Mouse (Mus musculus) adrenal gland, postnatal 10 days (tissue): ENCODE results near the gene Lrriq4. TPM values are rescaled to one million over a fixed set of nuclear protein-coding genes. Genes with fewer than 3 reads are reported as not detected.

Source experiments
- DNase-seq: peaks from one replicate; pipeline ENCODE4 v3.0.0; 2021; ENCODE audit warnings: mixed read lengths
- long read RNA-seq, 2 experiments: library from polyadenylated mRNA; stranded (forward); transcript quantifications; one replicate each; pipeline ENCODE4 v2.0.0; 2021
- total RNA-seq, 2 experiments: library from RNA; stranded (reverse); gene quantifications; 2 replicates each; pipeline ENCODE4 v1.2.3; 2021

The Lrriq4 gene
- not detected for total RNA-seq
- long read RNA-seq, experiment 1 = 0 reads
- long read RNA-seq, experiment 2 = 0 reads

GRCm38 (mm10) chr3:30644207-30644606 lies at the start of gene Lrriq4:
Gene Lrriq4, plus strand, starts transcription at chr3:30644507.
- no peak for DNase-seq

DNA sequence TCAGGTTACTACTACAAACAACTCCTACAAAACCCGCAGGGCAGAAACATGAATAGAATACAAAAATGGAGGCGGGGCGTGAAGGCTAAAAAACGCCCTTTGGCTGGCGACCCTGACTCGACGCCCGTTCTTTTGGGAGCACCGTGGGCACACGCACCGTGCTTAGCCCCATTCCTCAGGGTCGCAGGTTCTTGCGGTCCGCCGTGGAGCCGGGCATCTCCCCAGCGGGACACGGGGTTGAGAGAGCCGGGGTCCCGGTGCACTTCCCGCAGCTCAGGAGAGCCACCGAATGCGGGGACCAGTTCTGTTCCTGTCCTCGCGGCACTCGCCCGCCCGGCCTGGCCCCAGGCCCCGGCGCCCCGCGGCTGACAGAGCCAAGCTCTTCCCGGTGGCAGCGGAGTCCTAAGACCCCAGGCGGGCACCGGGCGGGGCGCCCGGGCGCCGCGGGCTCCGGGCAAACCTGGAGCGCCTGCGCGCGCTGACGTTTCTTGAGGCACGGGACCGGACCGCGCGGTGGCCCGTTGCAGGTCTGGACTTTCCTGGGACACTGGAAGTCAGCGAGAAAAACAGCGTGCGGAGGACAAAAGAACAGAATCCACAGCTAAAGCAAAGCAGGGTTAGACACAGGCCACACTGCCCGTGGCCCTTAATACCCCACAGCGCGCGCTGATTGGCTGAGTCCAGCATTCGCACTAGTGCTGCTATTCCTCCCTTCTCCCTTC lies 49.0 kb upstream of the Lrriq4 start:
- DNase-seq = peak; percentile 62

DNA sequence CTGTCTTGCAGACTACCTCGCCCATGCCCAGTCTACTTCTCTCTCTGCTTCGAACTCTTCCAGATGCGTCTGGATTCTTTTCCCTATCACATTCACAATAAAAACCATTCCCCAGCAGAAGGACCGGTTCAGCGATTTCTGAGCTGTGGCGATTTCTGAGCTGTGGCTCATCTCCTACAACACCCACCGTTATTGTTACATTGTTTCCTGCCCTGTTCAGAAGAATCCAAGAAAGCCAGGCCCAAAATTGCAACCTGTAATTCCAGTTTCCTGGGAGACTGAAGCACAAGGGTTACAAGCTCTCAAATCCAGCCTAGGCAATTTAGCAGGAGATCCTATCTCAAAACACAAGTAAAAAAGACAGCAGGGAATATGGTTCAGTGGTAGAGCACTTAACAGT lies 47.0 kb upstream of the Lrriq4 start:
- DNase-seq = no peak

- DNase-seq = peak; percentile 22
These were observed 44.4 kb upstream of the Lrriq4 start, which contains the start of gene Actrt3 for GRCm38 (mm10) chr3:30599711-30600545. Gene Actrt3, minus strand, starts transcription at chr3:30599939.

DNA sequence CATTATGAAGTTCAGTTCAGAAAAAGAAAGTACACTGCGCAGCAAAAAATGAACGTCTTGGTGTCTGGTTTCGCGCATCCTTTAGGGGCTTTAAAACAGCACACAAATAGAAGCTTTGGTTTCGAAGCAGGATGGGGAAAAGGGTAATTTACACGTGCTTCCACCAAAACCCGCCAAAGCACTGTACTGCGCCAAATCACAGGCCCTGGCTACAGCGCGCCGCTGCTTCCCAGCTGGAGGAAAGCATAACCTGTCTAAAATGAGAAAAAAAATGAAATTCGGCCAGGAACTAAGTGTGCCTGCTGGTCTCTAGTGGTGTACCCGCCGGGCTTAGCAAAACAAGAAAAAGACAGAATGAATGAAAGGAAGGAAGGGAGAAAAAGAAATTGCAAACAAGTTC lies 43.6 kb upstream of the Lrriq4 start:
- DNase-seq = peak; percentile 33

GRCm38 (mm10) chr3:30601175-30601574 lies 43.1 kb upstream of the Lrriq4 start:
- peak; percentile 88 for DNase-seq

DNA sequence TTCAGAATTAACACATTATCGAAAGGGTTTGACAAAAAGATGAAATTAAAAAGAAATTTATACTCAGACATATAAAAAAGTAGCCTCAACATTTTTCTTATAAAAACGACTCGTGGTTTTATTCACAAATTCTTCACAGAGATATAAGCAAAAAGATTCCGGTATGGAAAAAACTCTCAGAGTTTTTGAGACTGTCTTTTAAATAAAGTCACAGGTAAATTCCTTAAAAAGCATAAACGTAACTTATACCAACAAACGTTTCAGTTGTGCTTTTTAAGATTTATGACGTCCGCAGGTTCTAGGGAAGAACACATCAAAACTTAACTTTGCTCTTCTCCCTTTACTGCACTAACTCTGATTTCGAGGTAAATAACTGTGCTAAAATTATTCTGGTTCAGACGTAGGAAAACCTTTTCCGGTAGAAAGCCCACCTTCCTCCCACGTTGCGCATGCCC lies 42.7 kb upstream of the Lrriq4 start:
- no peak for DNase-seq

DNA sequence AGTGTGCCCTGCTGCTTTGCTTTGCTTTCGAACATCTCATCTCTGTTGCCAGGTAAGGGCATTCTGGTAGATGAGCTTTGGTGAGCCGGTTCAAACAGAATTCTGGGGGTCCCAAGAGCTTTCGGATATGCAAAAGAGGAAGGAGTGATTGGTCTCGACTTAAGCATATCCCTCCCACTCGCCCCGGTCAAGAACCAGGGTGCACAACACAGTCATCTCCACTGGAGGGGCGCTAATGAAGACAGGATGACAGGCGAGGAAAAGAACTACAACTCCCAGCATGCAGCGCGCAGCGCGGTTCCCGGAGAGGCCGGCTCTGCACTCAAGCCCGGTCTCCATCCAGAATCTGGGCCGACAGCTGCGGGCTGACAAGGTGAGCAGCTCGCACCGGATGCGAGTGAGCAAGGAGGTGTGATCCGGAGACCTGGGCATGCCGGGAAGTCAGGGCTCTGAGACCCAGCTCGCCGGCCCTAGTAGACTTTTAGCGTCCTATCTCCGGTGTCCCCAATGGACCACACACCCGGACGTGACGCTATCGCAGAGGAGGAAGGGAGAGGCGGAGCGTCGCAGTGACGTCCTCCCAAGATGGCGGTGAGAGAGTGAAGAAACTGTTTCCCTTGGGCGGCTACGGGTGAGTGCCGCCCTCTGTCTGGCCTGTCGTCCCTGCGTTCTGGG lies 42.1 kb upstream of the Lrriq4 start, which contains the start of gene Mynn:
Gene Mynn, plus strand, starts transcription at position 1 of the 675 bp plus-strand sequence.
- peak; percentile 95 for DNase-seq

- peak; percentile 80 for DNase-seq
These were observed 41.6 kb upstream of the Lrriq4 start for GRCm38 (mm10) chr3:30602740-30603098.

DNA sequence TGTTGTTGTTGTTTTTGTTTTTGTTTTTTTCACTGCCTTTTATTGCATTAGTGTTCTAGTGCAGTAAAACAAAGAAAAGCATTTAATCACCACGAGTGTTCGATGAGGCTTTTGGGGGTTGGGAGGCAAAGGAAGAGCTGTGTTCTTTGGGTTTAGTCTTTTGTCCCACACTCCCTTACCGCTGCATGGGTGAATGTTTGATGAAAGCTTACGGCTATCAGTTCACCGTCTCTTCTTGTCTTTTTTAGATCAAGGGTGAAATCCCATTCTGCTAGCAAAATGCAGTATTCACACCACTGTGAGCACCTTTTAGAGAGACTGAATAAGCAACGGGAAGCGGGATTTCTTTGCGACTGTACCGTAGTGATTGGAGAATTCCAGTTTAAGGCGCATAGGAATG lies 41.1 kb upstream of the Lrriq4 start:
- no peak for DNase-seq

- DNase-seq = no peak
These were observed 35.3 kb upstream of the Lrriq4 start for GRCm38 (mm10) chr3:30608999-30609398.

DNA sequence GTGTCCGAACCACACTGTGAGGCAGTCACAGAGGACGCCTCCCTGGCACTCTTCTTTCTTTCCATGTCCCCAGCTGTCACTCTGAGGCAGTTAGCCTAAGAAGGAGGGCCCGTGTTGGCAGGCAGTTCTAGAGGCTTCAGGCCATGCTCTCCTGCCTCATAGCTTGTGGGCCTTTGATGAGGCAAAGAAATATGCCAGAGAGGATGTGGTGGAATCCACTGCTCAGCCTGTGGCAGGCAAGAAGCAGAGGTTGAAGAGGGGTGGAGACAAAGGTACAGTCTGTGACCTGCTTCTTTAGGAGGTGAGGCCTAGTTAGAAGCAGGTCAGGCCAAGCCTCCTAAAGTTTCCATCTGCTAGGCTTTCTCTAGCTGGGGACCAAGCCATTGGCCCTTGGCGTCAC lies 33.4 kb upstream of the Lrriq4 start:
- DNase-seq = no peak

GRCm38 (mm10) chr3:30620132-30620531 lies 24.2 kb upstream of the Lrriq4 start:
- DNase-seq = no peak

DNA sequence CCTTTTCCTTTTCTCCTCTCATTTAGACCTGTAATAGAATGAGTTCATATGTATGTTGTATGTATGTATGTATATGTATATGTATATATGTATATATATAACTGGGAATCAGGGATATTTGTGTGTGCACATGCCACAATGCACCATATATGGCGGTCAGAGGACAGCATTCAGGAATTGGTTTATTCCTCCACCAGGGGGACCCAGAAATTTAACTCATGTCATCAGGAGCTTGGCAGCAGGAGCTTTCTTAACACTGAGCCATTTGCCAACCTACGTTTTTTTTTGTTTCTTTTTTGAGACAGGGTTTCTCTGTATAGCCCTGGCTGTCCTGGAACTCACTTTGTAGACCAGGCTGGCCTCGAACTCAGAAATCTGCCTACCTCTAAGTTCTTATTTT lies 10.6 kb upstream of the Lrriq4 start:
- DNase-seq = no peak

- DNase-seq = no peak
These were observed 8.7 kb upstream of the Lrriq4 start for GRCm38 (mm10) chr3:30635629-30636028.

DNA sequence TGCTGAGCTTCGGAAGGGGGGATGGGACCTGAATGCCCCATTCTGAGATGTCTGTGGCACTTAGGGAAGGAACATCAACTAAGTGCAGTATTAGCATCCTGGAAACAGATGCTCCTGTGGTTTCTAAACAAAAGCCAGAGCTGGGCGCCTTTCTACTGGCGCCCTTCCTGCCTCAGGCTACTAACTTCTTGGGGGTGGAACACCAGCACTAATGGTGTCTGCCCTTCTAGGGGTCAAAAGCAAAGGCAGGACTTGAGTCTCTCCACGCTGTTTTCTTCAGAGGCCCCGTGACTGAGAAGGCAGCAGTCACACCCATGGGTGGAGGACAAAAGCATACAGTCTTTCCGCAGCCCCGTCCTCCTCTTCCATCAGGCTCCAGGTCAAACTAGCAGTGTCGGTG lies 2.5 kb downstream of the Lrriq4 start:
- no peak for DNase-seq

DNA sequence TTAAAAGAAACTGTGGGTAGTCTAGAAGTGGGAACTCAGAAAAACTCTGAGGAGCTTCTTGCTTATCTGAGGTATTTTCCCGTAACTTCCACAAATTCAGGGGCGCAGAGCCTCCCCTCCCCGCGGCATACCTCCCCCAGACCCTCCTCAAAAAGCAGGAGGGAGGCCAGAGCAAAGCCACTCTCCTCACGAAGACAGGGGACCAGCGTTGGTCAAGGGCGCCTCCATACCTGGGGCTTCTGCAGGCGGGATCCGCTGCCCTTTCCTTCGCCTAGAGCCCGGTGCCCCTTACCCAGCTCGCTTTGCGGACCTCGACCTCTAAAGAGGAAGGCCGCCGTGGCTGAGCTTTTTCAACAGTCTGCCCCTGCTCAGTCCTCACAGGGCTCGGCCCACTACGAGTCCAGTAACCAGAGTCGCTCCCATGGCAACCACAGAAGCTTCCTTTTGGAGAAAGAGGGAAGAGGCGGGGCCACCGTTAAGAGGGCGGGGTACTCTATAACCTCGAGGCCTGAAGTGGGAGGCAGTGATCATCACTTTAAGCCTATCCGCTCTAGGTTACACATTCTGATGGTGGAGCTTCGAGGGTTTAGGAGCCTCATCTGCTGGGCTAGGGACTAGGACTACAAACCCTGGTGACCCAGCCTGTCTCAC lies 3.3 kb downstream of the Lrriq4 start, which contains the start of gene Lrrc34:
Gene Lrrc34, minus strand, starts transcription at position 430 of the 651 bp plus-strand sequence.
- peak; percentile 61 for DNase-seq

DNA sequence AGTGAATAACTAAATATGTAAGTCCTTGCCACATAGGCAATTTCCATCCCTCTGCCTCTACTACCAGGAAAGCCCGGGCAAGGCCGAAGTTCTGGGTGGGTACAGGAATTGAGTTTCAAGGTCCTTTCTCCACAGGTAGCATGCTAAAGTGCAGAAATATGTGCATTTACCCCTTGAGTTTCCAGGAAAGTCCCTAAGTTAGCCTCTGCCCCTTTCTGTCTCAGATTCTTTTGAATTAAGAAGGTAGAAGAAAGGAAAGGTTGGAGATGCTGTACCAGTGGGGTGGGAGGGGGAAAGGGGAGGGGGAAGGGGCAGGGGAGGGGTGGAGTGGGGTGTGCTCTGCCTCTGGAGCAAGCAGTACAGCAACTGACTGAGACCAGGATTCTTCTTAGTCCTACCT lies 4.2 kb downstream of the Lrriq4 start:
- DNase-seq = no peak

DNA sequence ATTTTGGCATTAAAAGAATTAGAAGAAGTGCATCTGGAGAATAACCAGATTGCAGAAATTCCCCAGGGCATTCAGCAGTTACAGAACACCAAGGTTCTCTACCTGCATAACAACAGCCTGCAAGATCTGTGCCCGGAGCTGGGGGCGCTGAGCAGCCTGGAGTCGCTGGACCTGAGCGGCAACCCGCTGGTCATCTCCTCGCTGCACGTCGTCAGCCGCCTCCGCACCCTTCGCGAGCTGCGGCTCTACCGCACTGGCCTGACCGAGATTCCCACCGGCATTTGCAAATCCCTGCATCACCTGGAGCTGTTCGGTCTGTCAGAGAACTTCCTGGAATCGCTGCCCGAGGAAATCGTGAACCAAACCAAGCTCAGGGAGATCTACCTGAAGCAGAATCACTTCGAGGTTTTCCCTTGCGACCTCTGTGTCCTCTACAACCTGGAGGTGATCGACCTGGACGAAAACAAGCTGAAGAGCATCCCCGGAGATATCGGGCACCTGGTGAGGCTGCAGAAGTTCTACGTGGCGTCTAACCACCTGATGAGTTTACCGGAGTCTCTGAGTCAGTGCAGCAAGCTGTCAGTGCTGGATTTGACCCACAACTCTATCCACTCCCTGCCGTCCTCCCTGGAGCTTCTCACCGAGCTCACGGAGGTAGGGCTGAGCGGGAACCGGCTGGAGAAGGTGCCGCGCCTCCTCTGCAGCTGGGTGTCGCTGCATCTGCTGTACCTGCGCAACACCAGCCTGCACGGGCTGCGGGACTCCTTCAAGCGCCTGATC lies 5.9 kb downstream of the Lrriq4 start:
- peak; percentile 17 for DNase-seq

GRCm38 (mm10) chr3:30655937-30656336 lies 11.6 kb downstream of the Lrriq4 start:
- no peak for DNase-seq

DNA sequence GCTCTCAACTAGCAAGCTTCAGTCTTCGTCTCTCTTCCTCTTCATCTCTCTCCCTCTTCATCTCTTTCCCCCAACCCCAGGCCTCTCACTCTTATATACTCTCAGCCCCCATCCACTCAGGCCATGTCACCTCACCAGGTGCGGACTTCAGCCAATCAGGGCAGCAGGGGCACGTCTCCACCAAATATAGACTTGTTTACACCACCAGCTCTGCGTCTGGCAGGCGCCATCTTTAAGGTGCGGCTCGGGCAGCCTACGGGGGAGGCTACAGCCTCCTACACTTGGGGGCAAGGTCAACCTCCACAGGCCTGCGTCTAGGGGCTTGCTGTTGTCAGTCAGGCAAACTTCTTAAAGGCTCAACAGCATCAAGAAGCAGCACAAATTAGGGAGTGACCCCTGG lies 14.2 kb downstream of the Lrriq4 start:
- no peak for DNase-seq
